Mouse (Mus musculus) embryonic facial prominence, embryonic 11.5 days (tissue): Measurements from ENCODE around the gene Gm49318. TPM values are rescaled to one million over a fixed set of nuclear protein-coding genes. Genes with fewer than 3 reads are reported as not detected.

ENCODE experiments used
- ATAC-seq: fragments of 200-750 bp; cut with Nextera tagmentation; replicated peaks from 2 replicates; pipeline ENCODE4 v1.8.0; 2017; ENCODE audit warnings: low read depth; ENCODE audit not compliant: insufficient number of reproducible peaks, low FRiP score, low TSS enrichment
- DNase-seq: peaks from one replicate; pipeline ENCODE4 v3.0.0-alpha.2; 2015; ENCODE audit warnings: low spot score
- H3K27ac ChIP-seq: fragments of 300-500 bp; sonication (generic); replicated peaks from 2 replicates; pipeline ENCODE4 v1.5.1; 2014; ENCODE audit warnings: mild to moderate bottlenecking, low read depth, low read length, control low read depth
- H3K27me3 ChIP-seq: fragments of 300-500 bp; sonication (generic); 2 replicates; pipeline ENCODE4 v1.6.1; 2014; ENCODE audit warnings: mild to moderate bottlenecking, low read length, moderate library complexity, mixed read lengths; ENCODE audit not compliant: control insufficient read depth, insufficient read depth
- H3K36me3 ChIP-seq: fragments of 300-500 bp; sonication (generic); replicated peaks from 2 replicates; pipeline ENCODE4 v1.6.1; 2014; ENCODE audit warnings: low read depth, mild to moderate bottlenecking, low read length, moderate library complexity, mixed read lengths; ENCODE audit not compliant: control insufficient read depth, insufficient read depth
- H3K4me1 ChIP-seq: fragments of 300-500 bp; sonication (generic); 2 replicates; pipeline ENCODE4 v1.6.1; 2014; ENCODE audit warnings: low read length, mixed read lengths; ENCODE audit not compliant: control insufficient read depth, insufficient read depth
- H3K4me2 ChIP-seq: fragments of 300-500 bp; sonication (generic); 2 replicates; pipeline ENCODE4 v1.6.1; 2014; ENCODE audit warnings: low read depth, mild to moderate bottlenecking, control low read depth, low read length, moderate library complexity
- H3K4me3 ChIP-seq: fragments of 300-500 bp; sonication (generic); 2 replicates; pipeline ENCODE4 v1.5.1; 2014; ENCODE audit warnings: low read depth, low read length, control low read depth
- H3K9ac ChIP-seq: fragments of 300-500 bp; sonication (generic); replicated peaks from 2 replicates; pipeline ENCODE4 v1.6.1; 2014; ENCODE audit warnings: mild to moderate bottlenecking, control low read depth, low read length
- H3K9me3 ChIP-seq: fragments of 300-500 bp; sonication (generic); replicated peaks from 2 replicates; pipeline ENCODE4 v1.6.1; 2016; ENCODE audit warnings: mild to moderate bottlenecking, low read length, inconsistent platforms, mixed read lengths; ENCODE audit not compliant: control insufficient read depth
- WGBS: fragments of 180-500 bp; shearing (Covaris S2); extraction: QIAGEN DNeasy Blood & Tissue Kit; methylation state at CpG from one replicate; pipeline ENCODE4 v1.1.7; 2014; 5-methylcytosine and 5-hydroxymethylcytosine counted together
- polyA plus RNA-seq: library from polyadenylated mRNA; unstranded; fragments of >200 nt; fragmentation: Nextera tagmentation; extraction: Ambion mirVana; gene quantifications from 2 replicates; pipeline ENCODE4 v1.2.1, GENCODE M21; 2014

Gm49318 gene
- polyA plus RNA-seq, 1 experiment from 2014 or later: not detected

DNA sequence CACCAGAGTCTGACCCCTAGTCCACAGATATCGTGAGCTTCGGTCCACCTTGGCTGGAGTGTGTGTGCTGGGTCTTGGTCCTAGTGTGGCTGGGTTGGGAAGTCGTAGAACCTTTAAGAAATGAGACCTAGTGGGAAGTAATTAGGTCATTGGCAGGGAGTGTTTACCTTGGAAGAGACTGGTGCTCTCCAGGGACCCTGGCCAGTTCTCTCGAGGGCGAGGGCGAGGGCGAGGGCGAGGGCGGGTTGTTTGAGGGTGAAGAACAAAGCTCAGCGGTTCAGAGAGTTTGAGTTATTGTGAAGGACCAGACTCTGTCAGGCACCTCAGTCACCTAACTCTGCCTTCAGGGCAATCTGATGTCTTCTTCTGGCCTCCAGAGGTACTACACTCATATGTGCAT is 33.2 kb downstream of the Gm49318 start:
- WGBS: 76% methylated on average over 10 of the region's 10 CpGs
- Histone ChIP-seq H3K27ac (no peak overlapping the region), H3K9me3 (no peaks in the 10 kb centered on the region; the same call in 1 of the 2 replicates), H3K4me3 (no peak overlapping the region), H3K4me2 (no peak overlapping the region), H3K4me1 (no peaks in the 10 kb centered on the region; the same call in 1 of the 2 replicates), H3K27me3 (no peaks in the 10 kb centered on the region), H3K36me3 (no peaks in the 10 kb centered on the region), H3K9ac (no peak overlapping the region)
- DNase-seq (no peak), ATAC-seq (no peak)

DNA sequence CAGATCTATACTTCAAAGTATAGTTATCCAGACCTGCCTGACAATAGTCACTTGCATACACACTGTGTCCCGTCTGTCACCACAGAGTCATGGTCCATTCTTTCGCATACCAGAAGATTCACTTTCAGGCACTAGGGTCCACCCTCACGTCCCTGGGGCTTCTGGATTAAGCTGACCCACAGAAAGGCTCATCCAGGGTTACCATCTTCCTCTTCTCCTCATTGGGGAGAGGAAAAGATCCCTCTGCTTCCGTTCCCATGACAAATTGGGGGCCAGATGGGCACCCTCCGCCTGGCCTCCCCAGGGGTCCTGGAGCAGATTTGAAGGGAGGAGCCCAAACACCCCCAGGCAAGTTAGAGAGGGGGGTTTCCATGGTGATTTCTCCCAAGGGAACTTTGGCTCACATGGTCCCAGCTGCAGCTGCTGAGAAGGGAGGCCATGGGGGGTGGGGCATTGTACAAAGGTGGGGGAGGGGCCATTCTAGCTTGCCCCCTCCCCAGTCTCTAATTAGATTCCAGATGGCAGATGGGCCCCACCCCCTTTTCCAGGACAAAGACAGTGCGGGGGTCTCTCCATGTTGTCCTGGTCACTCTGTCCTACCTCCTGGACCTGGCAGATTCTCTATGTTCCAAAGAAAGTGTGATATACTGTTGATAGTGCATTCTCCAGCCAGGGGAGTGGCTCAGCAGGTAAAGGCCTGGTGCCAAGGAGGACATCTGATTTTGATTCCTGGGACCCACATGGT is 35.6 kb downstream of the Gm49318 start:
- Histone ChIP-seq H3K27ac (no peak overlapping the region), H3K4me1 (no peaks in the 10 kb centered on the region; the same call in 1 of the 2 replicates), H3K4me2 (no peak overlapping the region), H3K4me3 (no peak overlapping the region), H3K9ac (no peak overlapping the region), H3K36me3 (no peaks in the 10 kb centered on the region), H3K9me3 (no peaks in the 10 kb centered on the region; the same call in 1 of the 2 replicates), H3K27me3 (no peaks in the 10 kb centered on the region)
- WGBS: 51% methylated on average over 6 of the region's 6 CpGs
- DNase-seq (peak; percentile 32), ATAC-seq (peak; percentile 67; the same call in 1 of the 2 replicates)

DNA sequence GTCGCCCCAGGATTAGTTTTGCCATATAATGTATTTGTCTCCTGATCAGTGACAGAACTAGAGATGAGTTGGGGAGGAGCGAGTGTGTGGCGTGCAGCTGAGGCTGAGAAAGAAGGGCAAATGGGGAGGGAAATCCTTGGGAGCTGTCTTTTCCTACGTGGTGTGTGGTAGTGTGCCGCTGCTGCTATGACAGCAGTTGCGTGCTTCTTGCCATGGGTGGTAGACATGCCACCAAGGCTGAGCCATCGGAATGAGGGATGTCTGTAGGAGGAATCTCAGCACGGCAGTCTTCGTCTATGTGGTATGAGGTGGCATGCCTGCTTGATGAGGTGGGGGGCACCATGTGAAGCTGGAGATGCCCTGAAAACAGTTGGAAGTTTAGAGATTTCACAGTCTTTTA is 40.7 kb downstream of the Gm49318 start:
- WGBS: 90% methylated on average over 9 of the region's 9 CpGs
- Histone ChIP-seq H3K27me3 (no peaks in the 10 kb centered on the region), H3K36me3 (no peaks in the 10 kb centered on the region), H3K4me1 (no peaks in the 10 kb centered on the region), H3K4me3 (no peak overlapping the region), H3K9ac (no peak overlapping the region), H3K4me2 (no peak overlapping the region), H3K27ac (no peak overlapping the region), H3K9me3 (no peaks in the 10 kb centered on the region; the same call in 1 of the 2 replicates)
- DNase-seq: no peak
- ATAC-seq: no peak

- H3K9ac ChIP-seq: no peak overlapping the region
- DNase-seq (no peak), ATAC-seq (peak; percentile 48)
- H3K4me3 ChIP-seq: no peak overlapping the region
- no peaks in the 10 kb centered on the region for H3K9me3 ChIP-seq
- no peak overlapping the region for H3K27ac ChIP-seq
- H3K4me1 ChIP-seq: no peaks in the 10 kb centered on the region
- no peak overlapping the region for H3K4me2 ChIP-seq
- H3K27me3 ChIP-seq: no peaks in the 10 kb centered on the region
- no peaks in the 10 kb centered on the region for H3K36me3 ChIP-seq
- WGBS: 41% methylated on average over 7 of the region's 7 CpGs
Observed at GRCm38 (mm10) chr9:22028467-22028866, 42.6 kb downstream of the Gm49318 start.

- Histone ChIP-seq H3K4me2 (no peak overlapping the region), H3K27ac (no peak overlapping the region), H3K9me3 (no peaks in the 10 kb centered on the region), H3K36me3 (no peaks in the 10 kb centered on the region), H3K4me1 (no peaks in the 10 kb centered on the region), H3K4me3 (no peak overlapping the region), H3K27me3 (no peaks in the 10 kb centered on the region), H3K9ac (no peak overlapping the region)
- 44% methylated on average over 8 of the region's 8 CpGs for WGBS
- DNase-seq (no peak), ATAC-seq (no peak)
Observed at GRCm38 (mm10) chr9:22024592-22024991, 46.5 kb downstream of the Gm49318 start.

DNA sequence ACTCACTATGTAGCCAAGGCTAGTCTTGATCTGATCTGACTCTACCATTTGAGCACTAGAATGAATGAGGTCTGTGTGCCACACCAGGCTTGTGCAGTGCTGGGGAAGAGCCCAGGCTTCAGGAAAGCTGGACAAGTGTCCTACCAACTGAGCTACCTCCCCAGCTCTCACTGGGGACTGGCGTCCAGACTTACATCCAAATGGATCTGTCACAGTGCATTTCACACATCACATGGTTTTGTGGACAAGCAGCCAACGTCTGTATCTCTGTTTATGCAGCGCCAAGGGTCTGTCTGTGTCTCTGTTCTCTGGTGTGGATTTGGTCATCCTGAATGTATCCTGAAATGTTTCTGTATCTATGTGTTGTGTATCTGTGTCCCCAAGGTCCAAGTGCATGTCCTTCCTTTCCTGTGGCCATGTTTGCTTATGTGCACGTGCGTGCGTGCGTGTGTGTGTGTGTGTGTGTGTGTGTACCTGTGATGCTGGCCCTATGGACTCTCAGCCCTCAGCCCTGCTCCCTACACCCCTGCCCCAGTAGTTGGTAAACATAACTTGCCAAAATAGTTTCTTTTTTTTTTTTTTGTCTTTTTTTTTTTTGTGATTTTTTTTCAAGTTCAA is 53.7 kb downstream of the Gm49318 start:
- WGBS: 79% methylated on average over 7 of the region's 7 CpGs
- Histone ChIP-seq H3K4me2 (no peak overlapping the region), H3K9ac (no peak overlapping the region), H3K4me3 (no peak overlapping the region), H3K4me1 (no peaks in the 10 kb centered on the region), H3K9me3 (no peaks in the 10 kb centered on the region), H3K27me3 (no peaks in the 10 kb centered on the region), H3K27ac (no peak overlapping the region), H3K36me3 (peaks cover 8% of the 10 kb centered on the region)
- ATAC-seq (no peak), DNase-seq (no peak)

DNA sequence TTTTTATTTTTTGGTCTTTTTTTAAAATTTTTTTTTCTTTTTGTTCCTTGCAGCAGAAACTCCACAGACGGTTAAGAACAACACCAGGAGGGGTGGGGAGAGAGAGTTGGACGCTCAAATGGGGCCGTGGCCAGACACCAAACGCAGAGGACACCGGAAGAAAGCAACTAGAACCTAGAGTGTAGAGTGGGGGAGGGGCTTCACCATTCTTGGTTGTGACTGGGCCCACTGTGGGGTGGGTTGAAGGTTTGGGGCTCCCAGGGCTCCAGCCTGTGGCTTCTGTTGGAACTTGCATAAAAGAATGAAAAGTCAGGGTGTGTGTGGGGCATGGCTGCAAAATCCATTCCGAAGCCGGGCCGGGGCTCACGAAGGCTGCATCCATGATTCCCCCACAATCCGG is 54.8 kb downstream of the Gm49318 start:
- H3K27ac ChIP-seq: no peak overlapping the region
- H3K4me2 ChIP-seq: no peak overlapping the region
- H3K36me3 ChIP-seq: peaks cover 13% of the 10 kb centered on the region
- DNase-seq: no peak
- H3K9me3 ChIP-seq: no peaks in the 10 kb centered on the region
- no peak overlapping the region for H3K9ac ChIP-seq
- H3K27me3 ChIP-seq: no peaks in the 10 kb centered on the region
- H3K4me1 ChIP-seq: no peaks in the 10 kb centered on the region
- 66% methylated on average over 10 of the region's 10 CpGs for WGBS
- H3K4me3 ChIP-seq: no peak overlapping the region
- no peak for ATAC-seq

GRCm38 (mm10) chr9:22012731-22013130 is 58.3 kb downstream of the Gm49318 start:
- WGBS: 93% methylated on average over 13 of the region's 13 CpGs
- no peak overlapping the region for H3K27ac ChIP-seq
- no peak overlapping the region for H3K9ac ChIP-seq
- no peaks in the 10 kb centered on the region for H3K9me3 ChIP-seq
- H3K4me3 ChIP-seq: no peak overlapping the region
- H3K27me3 ChIP-seq: no peaks in the 10 kb centered on the region
- ATAC-seq (no peak), DNase-seq (no peak)
- H3K4me1 ChIP-seq: no peaks in the 10 kb centered on the region
- no peak overlapping the region for H3K4me2 ChIP-seq
- H3K36me3 ChIP-seq: peaks cover 19% of the 10 kb centered on the region
